Mouse (Mus musculus) adrenal gland, postnatal 10 days (tissue): ENCODE results near the gene Zbtb25. TPM values are rescaled to one million over a fixed set of nuclear protein-coding genes. Genes with fewer than 3 reads are reported as not detected.
A peak's percentile ranks its signal among the peaks of the same experiment; 100 is the strongest.

Experiments
- DNase-seq: peaks from one replicate; pipeline ENCODE4 v3.0.0; 2021; ENCODE audit warnings: mixed read lengths
- total RNA-seq, 2 experiments: library from RNA; stranded (reverse); gene quantifications; 2 replicates each; pipeline ENCODE4 v1.2.3; 2021

The Zbtb25 gene
- total RNA-seq, 2 experiments from 2014 or later = 8.7 to 15.9 TPM

DNA sequence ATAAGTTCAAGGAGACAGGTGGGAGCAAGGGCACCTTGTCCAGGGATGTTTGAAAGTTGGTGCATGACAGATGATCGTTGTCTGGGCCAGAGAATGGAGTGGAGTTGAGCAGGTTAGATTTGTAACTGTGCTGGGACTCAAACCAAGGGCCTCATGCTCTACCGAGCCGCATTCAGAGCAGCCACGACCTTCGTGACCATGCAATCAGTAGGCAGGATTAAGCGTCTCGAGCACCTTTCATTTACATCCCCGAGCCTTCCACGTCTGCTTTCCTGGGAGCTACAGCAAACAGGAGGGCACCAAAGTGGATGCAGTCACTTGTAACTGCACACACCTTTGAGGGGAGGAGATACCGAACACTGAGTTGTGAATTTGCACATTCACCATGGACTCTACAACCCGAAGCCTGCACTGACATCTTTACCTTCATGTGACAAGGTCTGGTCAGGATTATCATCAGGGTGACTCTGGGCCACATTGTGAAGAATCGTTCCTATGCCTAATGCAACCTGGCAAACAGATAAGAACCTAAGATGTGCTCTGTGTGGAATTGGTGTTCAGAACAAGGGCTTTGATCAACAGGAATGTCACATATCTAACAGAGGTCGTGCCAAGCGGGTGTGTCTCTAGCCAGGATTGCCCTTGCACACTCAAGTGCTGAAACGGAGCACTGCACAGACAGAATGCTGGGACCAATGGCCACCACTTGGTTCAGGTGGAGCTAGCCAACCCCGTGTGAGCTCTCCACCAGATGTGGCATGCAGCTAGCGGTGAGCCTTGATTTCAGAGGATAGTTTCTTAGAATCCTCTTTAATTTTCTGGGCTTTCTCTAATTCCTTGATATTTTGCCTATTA lies 33.1 kb downstream of the Zbtb25 start:
- DNase-seq = no peak

DNA sequence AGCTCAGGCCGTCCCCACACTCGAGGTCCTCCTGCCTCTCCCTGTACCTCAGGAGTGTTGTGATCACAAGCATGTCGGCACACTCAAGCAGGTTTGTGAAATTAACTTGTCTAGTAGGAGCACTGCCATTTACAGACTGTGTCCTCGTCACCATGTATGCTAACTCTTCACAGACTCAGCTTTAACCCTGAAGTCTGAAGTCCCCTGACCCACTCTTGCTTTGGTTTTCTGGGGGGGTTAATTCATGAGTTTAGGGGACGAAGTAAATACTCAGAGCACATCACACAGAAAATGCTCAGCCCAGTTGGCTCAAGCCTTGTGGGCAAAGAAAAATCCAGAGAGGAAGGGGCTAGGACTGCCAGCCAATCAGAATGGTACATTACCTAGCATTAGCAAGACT lies 33.8 kb downstream of the Zbtb25 start:
- no peak for DNase-seq

DNA sequence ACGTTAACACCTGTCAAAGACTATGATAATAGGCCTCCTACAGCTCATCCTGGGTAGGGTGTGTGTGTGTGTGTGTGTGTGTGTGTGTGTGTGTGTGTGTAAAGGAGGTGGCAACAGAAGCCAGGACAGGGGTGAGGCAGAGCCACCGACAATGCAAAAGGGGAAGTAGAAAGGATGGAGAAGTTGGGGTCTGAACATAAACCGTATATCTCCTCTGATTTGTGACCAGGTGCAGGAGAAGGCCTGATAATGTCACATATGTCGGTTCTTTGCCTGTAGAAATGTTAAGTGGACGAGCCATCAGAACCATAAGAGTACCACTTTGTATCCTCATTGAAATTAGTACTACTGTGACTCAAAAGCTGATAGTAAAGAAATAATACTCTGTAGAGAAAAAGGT lies 35.7 kb downstream of the Zbtb25 start:
- DNase-seq = no peak

DNA sequence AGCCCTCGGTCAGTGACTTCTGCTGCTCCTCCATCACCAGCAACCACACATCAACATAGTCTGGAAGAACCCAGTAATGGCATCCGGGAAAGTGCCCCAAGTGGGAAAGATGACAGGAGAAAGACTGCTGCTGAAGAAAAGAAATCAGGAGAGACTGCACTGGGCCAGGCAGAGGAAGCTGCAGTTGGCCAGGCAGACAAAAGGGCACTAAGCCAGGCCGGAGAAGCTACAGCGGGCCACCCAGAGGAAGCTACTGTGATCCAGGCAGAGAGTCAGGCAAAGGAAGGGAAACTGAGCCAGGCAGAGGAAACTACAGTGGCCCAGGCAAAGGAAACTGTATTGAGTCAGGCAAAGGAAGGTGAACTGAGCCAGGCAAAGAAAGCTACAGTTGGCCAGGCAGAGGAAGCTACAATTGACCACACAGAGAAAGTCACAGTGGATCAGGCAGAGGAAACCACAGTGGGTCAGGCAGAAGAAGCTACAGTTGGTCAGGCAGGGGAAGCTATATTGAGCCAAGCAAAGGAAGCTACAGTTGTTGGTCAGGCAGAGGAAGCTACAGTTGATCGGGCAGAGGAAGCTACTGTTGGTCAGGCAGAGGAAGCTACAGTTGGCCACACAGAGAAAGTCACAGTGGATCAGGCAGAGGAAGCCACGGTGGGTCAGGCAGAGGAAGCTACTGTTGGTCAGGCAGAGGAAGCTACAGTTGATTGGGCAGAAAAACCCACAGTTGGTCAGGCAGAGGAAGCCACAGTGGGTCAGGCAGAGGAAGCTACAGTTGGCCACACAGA lies 40.6 kb downstream of the Zbtb25 start:
- DNase-seq = no peak

DNA sequence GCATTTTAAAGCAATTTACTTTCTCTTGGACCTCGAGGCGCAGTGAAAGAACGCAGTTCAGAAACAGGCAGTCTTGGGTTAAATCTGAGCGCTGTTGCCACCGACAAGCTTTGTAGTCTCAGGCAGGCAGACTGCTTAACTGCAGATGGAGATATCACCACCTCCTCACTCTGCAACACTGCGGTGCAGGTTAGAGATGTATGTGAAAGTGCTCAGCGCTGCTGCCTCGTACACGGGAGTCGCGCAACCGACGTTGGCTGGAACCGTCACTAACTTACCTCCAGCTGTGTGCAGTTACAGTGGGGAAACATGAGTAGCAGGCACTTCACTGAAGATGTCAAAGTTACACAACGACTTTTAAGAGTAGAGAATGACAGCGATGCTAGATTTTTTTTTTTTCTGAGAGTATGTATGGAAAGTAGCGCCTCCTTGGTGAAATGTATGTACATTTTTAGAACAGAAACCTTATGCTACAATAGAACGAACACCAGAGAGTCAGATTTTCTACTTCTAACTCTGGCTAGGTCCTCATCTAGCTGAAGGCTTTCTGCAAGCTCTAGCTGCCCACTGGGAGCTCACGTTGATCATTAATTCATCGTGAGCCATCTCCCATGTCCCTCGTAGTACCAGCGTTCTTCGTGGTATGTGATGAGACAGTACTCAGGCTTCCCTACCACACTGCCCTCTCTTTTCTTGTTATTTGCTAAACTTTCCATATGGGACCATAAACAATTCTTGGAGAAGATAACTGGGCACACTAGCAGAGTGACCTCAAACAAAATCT lies 42.8 kb downstream of the Zbtb25 start:
- DNase-seq = no peak

DNA sequence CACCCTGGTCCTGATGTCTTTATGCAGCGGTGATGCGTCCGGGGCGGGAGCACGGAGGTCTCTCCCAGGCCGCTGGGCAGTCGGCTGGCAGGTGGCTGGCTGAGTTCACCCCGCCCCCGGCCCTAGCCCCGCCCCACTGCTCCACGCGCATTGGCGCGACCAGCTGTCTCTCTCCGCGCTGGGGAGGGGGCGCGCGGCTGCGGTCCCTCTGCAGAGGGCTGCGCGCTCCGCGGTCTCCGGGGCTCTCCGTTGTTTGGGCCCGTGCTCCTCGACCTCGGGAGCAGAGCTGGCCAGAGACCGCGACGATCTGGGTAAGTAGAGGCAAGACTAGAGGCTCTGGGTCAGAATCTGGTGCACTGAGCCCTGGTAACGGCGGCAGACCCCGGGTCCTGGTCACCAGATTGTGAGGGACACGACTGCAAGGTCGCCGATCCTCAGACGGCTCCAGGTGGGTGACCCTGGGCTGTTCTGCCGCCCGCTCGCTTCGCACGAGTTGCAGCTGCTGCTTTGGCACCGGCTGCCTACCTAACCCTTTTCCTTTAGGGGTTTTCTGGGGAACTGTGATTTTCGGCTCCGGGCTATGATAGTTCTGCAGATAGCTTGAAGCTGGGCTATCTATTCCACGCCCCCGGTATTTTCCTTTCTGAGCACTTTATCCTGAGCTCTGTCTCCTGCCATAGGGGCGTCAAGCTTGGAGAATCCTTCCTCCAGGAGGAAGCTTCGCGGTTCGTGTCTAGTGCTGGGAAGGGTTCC lies 44.5 kb downstream of the Zbtb25 start, which contains the start of gene Akap5:
Akap5 (plus strand) TSS at position 213 of the 753 bp plus-strand sequence.
- peak; percentile 84 for DNase-seq

DNA sequence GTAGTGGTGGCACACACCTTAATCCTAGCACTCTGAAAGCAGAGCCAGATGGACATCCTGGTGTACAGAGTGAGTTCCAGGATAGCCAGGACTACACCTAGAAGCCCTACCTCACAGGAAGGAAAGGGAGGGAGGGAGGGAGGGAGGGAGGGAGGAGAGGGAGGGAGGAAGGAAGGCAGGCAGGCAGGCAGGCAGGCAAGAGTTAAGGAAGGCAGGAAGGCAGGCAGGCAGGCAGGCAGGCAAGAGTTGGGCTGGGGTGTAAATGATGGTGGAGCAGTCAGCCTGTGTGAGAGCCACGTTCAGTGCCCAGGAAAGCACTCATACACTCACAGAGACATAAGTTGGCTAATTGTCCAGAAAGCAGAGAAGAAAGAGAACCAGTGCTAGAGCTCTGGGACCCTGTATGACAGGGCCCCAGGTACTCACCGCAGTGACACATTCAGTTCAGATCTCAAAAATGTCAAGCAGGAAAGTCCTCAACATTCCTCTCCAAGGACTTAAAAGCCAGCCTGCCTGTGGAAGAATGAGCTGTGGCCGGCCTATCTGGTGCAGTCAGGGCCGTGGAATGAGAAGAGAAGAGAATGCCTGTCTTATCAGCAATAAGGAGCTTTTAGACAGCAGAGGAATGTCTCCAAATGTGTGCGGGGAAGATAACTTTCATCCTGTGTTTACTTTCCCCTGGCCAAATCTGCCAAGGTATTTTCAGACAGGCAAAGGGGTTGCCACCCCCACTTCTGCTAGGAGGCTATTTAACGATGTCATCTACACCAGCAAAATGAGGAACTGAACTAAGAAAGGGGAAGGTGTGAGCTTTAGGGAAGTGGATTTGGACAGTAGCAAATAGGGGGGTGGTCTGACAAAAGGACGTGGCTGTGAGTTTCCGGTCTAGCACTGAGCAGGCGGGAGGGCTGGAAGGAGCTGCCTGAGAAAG lies 50.9 kb downstream of the Zbtb25 start:
- DNase-seq = no peak

DNA sequence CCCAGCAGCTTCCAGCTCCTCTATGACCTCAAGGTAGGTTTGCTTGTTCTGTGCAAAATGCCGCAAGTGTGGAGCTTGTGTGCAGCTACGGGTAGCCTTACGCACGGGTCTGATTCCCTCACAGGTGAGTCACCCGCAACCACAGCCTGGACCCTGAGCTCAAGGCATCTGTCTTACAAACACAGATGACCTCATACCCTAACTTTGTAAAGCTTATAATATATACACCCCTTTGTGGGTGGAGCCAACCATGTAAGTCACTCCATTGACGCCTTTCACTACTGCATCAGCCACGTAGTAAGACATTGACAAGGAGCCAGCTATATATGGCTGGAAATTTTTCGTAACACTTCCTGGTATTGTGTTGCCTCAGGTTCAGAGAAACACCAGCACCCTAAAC lies 57.5 kb downstream of the Zbtb25 start:
- no peak for DNase-seq

DNA sequence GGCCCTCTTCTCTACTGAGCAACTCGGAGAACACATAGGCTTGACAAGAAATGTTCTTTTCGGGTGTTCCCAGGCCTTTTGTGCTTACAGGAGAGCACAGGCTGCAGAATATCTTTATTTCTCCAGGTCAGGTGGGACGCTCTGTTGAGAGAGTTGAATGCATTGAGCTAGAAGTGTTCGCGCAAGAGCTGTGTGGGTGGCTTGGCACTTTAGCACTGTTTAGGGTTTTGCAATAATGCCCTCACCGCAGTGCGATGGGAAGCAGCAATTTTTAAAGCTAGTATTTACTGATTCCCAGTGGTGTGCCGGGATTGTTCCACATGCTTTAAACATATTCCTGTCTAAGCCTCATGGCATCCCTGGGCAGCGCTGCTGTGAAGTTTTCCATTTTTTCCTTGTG lies 58.2 kb downstream of the Zbtb25 start:
- DNase-seq = no peak

DNA sequence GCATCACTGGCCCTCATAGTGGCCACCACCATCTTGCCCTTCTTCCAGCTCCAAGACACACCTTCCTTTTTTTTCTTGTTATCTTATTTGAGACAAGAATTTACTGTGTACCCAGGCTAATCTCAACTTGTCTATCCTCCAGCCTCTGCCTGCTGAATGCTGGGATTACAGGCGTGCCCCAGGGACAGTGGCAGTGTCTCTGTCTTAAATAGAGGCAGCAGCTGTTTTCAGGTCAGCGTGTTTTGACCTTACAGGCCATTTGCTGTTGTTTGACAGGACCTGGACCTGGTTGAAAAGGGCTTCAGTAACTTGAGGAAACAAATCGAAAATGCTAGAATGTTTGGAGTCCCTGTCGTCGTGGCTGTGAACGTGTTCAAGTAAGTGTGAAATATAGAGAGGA lies 58.8 kb downstream of the Zbtb25 start:
- no peak for DNase-seq

DNA sequence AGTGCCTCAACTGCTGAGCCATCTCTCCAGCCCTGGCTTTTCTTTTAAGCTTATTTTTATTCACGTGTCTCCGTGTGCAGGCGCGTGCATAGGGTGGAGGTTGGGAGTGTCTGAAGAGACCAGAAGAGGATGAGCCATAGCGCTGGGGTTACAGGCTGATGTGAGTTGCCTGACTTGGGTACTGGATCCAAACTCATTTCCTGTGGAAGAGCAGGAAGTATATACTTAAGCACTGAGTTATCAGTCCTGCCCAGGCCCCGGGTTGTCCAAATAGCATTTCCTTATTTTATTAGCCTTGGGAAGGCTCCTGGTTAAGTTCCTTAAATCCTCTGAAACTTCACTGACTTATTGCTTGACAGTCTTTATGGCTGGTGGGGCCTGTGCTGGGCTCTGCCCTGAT lies 59.4 kb downstream of the Zbtb25 start:
- DNase-seq = no peak

DNA sequence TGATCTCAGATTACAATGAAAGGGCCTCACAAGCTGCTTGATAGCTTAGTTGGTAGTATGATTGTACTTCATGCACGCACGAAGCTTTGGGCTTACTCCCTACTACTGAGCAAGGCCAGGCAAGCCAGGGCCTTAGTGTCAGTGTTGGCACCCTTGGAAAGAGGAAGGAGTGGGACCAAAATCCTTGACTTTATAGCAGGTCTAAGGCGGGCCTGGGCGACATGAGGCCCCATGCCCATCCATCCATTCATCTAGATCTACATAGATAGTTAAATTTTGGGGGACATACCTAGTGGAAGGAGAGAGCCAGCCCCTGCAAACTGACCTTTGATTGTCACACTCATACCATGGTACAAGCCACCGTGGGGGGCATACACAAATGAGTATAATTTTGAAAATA lies 61.0 kb downstream of the Zbtb25 start:
- no peak for DNase-seq

DNA sequence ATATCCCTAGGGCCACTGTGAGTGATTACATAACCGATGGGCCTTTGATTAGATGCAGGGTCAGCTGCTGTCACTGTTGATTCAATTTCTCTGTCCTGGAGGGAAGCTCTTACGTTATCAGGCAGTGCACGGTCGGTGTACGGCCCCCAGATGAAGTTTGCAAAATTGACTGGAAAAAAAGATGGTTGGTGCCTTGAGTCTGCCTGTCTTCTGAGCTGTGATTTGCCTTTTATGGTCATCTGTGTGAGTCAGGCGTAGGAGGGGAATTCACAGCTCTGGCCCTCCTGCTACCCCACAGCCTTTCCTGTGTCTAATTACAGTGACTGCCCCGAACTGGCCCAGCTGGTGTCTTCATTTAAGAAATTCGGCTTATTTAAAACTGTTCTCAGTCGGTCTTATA lies 61.4 kb downstream of the Zbtb25 start:
- DNase-seq = peak; percentile 25

DNA sequence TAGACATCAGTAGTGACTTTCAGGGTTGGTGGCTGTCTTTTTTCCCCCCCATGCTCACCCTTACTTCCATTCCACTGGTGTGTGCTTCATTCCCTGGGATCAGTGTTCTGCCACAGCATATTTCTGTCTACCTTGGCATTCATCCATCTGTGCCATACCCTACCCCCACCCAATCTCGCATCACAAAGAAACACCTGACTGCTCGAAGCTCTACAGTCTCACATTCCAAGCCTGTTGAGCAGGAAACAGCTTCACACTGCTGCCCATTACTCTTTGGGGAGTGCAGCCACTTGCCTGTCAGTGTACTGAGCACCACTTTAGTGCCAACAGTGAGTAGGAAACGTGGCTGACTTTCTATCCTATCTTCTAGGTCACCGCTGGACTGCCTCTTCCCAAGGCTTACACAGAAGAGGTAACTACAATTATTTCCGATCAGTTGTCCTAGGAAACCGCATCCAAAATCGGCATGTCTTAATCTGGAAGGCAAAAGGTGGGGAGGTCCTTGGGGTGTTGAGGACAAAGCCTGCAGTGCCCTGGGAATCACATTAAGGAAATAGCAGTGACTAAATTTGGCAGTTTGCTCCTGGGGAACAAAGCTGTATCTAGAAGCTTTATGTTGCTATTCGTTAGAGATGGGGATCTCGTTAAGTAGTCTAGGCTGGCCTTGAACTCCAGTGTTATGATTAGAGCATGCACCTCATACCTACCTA lies 62.4 kb downstream of the Zbtb25 start:
- no peak for DNase-seq

DNA sequence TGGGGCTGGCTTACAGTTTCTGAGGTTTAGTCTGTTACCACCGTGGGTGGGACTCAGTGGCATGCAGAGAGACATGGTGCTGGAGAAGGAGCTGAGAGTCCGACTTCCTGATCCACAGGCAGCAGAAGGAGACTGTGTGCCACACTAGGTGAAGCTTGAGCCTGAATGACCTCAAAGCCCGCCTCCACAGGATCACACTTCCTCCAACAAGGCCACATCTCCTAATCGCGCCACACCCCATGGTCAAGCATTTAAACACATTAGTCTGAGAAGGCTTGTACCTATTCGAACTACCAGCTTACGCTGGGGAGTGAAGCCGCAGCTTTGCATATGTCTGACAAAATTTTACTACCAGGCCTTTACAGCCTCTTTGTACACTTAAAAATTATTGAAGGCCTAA lies 64.3 kb downstream of the Zbtb25 start:
- no peak for DNase-seq

DNA sequence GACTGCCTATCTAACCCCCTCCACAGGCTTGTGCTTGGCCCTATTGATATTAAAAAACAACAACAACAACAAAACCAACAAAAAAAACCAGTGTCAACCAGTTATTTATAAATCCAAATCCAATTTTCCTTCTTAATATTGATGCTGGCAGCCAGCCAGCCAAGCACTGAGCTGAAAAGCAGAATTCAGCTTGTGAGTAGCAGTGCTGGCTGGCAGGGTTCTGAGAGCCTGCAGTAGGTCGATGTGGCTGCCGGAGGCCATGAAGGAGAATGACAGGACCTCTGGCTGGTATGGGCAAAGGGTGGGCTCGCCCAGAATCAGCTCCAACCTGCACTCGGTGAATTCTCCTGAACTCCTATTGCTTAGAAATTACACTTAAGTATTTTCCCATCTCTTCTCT lies 65.2 kb downstream of the Zbtb25 start:
- DNase-seq = no peak

DNA sequence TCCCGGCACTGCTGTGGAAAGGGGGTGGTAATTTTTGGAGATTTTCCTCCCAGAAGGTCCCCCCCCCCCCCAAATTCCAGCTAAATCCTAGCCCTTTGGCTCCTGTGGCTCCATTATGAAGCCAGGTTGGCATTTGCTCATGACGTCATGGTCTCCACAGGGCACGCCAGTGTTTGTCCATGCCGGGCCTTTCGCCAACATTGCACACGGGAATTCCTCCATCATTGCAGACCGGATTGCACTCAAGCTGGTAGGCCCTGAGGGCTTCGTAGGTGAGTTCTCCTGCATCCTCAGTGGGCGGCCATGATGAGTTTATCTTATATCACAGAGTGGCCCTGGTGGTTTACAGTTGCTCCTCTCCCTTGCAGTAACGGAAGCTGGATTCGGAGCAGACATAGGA lies 65.9 kb downstream of the Zbtb25 start:
- peak; percentile 41 for DNase-seq

DNA sequence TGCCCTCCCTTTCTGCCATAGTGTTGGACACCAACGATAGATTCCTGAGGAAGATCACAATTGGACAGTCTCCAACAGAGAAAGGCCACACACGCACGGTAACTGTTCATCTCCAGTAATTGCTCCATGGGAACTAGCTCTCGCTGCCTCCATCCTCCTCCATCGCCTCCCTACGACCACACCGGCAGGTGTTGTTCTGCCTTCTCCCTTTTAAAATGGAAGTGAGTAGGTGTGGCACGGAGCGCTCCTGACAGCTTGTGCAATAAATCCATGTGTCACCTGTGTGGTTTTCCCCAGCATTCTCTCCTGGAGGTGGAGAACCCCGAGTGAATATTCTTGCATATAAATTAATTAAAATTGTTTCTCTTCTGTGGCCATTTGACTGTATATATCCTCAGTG lies 69.0 kb downstream of the Zbtb25 start:
- no peak for DNase-seq

DNA sequence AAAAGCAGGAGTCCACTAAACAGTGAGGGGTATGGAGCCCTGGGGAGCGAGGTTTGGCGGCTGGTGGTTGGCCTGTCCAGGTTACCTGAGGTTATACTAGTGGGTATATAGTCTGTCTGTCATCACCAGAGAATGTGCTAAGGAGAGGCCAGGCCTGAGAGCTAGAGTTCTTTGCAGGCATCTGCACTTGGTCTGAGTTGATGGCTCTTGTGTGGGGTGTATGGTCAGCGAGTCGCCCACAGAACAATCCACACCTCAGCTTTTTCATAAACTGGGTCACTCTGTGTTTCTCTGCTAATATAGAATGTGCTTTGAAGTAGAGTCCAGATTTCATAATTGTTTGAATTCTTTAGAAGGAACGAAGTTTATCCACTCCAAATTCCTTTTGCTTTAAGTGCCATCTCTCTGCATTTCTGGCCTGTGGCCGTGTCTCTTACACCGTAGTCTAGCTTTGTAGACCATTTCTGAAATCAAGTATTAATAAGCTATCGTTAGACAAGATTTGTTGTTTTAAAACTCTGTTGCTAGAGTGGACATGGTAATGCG lies 70.0 kb downstream of the Zbtb25 start:
- no peak for DNase-seq

DNA sequence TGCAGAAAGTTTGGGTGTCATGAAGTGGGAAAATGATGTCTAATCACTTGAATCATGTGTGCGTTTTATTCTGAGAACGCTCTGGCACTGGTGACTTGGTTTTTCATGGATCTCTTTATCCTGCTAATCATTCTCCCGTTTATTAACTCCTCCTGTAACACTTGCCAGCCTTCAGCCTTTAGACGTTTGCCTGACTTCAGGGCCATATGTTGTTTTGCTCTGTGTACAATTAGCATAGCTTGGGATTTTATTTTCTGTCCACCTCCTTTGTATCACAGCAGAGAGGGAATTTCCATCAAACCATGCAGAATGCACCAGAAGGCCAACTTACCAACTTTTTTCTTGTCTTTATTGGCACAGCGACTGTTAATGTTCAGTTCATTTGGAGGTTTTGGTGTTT lies 71.6 kb downstream of the Zbtb25 start:
- no peak for DNase-seq
